Mouse (Mus musculus) bone marrow, adult 2 months (tissue): ENCODE data around the gene Atxn7l1. TPM values are rescaled to one million over a fixed set of nuclear protein-coding genes. Genes with fewer than 3 reads are reported as not detected.

Experiments used
- H3K27ac ChIP-seq: fragments of 200-500 bp; 2 replicates; pipeline ENCODE4 v1.5.1; 2012; ENCODE audit warnings: low read depth, mild to moderate bottlenecking, control low read depth, inconsistent platforms, low read length; ENCODE audit not compliant: control insufficient read depth, poor library complexity, insufficient read depth
- H3K4me1 ChIP-seq: fragments of 200-500 bp; 2 replicates; pipeline ENCODE4 v1.6.1; 2011; ENCODE audit warnings: low read length; ENCODE audit not compliant: control insufficient read depth, insufficient read depth
- H3K4me3 ChIP-seq: fragments of 200-500 bp; replicated peaks from 2 replicates; pipeline ENCODE3; 2011; ENCODE audit warnings: mild to moderate bottlenecking, low read depth, low read length, control low read depth; ENCODE audit not compliant: control insufficient read depth
- CTCF ChIP-seq: fragments of 200-500 bp; IDR thresholded peaks from 2 replicates; pipeline ENCODE4 v1.5.1; 2011; ENCODE audit warnings: low read length, control low read depth; ENCODE audit not compliant: control insufficient read depth, insufficient read depth
- POLR2A ChIP-seq: fragments of 200-500 bp; IDR thresholded peaks from 2 replicates; pipeline ENCODE4 v1.6.1; 2011; ENCODE audit warnings: low read depth, mild to moderate bottlenecking, control low read depth, low read length, borderline replicate concordance; ENCODE audit not compliant: control insufficient read depth
- WGBS: fragments of 180-500 bp; shearing (Covaris S2); methylation state at CpG from one replicate; pipeline ENCODE4 v1.1.7; 2018; 5-methylcytosine and 5-hydroxymethylcytosine counted together
- polyA plus RNA-seq: library from polyadenylated mRNA; stranded (reverse); fragments of >200 nt; gene quantifications from 2 replicates; pipeline ENCODE4 v1.2.4, GENCODE M21; 2011; ENCODE audit warnings: low replicate concordance; ENCODE audit not compliant: missing spikeins, insufficient read depth, insufficient read length

Atxn7l1 gene
- polyA plus RNA-seq, 1 experiment = 52.4 TPM

GRCm38 (mm10) chr12:33305106-33305505 lies 157.6 kb downstream of the Atxn7l1 start:
- no peak overlapping the region for H3K4me3 ChIP-seq
- H3K4me1 ChIP-seq = peaks cover 3% of the 10 kb centered on the region
- H3K27ac ChIP-seq = no peak overlapping the region
- TF ChIP-seq CTCF = no peak
- no peak for TF ChIP-seq POLR2A
- 24% methylated on average over 9 of the region's 9 CpGs for WGBS

DNA sequence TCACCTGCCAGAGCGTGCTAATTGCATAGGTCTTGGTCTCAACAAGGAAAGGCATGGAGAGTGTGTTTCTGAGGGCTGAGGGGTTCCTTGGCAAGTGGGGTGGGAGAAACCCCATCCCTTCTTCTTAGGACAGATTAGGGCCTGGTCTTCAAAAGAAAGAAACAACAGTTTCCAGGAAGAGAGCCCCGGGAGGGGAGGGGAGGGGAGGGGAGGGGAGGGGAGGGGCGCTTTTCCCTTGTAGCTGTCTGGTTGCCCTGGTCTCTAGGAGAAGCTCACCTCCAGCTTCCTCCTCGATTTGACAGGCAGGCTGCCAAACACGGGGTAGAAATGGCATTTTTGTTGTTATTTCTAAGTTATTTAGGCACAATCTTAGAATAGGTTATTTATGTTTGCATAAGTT lies 159.0 kb downstream of the Atxn7l1 start:
- TF ChIP-seq CTCF (no peak), POLR2A (no peak)
- H3K4me1 ChIP-seq = peaks cover 6% of the 10 kb centered on the region
- H3K4me3 ChIP-seq = no peak overlapping the region
- 29% methylated on average over 4 of the region's 5 CpGs for WGBS
- H3K27ac ChIP-seq = no peak overlapping the region

DNA sequence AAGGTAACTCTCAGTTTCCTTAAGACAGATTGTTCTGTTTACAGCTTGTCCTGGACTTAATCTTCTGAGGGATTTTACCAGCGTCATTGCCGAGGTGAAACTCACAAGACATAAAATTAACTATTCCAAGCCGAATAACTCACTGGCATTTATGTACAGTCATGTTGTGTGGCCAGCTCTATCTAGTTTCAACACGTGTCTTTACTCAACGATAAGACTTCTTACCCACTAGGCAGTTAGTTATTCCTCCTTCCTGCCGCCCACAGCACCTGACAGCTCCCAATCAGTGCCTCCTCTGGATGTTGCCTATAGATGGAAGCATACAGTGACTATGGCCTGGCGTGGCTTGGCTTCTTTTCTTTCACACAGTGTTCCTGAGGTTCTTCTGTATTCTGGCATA lies 161.2 kb downstream of the Atxn7l1 start:
- Histone ChIP-seq H3K4me3 (no peak overlapping the region), H3K27ac (no peak overlapping the region), H3K4me1 (peaks cover 5% of the 10 kb centered on the region)
- WGBS = 55% methylated on average over 7 of the region's 7 CpGs
- TF ChIP-seq CTCF = no peak
- TF ChIP-seq POLR2A = no peak

DNA sequence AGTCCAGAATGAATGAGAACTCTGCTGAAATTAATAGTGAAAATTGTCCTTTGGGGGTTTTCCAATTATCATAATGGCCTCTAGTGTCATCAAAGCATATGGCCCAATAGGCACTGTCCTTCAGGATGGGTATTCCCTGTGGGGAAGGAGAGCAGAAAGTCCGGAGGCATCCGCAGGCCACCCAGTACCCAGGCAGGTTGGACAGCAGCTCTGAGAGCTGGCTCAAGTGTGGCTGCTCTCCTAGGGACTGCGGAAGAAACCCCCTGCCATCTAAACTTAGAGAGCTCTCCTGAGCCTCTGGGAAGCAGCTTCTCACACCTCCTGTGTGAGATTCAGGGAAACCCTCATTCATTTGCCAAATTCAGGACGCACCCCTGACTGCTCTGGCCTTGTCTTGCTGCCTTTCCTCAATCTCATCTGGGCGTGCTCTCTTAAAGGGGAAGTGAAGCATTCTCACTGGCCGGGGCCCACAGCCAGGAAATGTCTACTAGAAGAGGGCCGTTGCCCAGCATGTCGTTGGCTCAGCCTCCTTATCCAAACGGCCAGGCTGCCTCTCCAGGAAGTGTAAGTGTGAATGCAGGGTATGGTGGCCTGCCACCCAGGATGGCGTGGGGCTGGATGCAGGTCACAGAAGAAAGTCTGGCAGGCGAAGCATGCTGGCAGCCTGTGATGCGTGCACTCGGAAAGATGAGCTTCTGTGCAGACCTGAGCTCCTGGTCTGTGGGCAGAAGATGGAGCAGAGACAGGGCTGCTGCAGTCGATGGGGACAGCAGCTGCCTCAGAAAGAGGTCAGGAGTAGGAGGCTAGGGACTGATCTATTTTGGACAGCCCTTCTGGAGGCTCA lies 166.6 kb downstream of the Atxn7l1 start:
- TF ChIP-seq POLR2A (peak; percentile 79; the same call in 1 of the 2 replicates), CTCF (peak; percentile 10; the same call in 1 of the 2 replicates)
- WGBS = 7% methylated on average over 14 of the region's 14 CpGs
- Histone ChIP-seq H3K27ac (peak overlapping the region; percentile 84), H3K4me3 (peak overlapping the region; percentile 99), H3K4me1 (peaks cover 10% of the 10 kb centered on the region)

- TF ChIP-seq CTCF (no peak), POLR2A (peak; percentile 61)
- peak overlapping the region; percentile 99 for H3K4me3 ChIP-seq
- H3K27ac ChIP-seq = peak overlapping the region; percentile 84
- peaks cover 10% of the 10 kb centered on the region for H3K4me1 ChIP-seq
- 2% methylated on average over 16 of the region's 16 CpGs for WGBS
Measured at GRCm38 (mm10) chr12:33314924-33315643, 167.6 kb downstream of the Atxn7l1 start.

DNA sequence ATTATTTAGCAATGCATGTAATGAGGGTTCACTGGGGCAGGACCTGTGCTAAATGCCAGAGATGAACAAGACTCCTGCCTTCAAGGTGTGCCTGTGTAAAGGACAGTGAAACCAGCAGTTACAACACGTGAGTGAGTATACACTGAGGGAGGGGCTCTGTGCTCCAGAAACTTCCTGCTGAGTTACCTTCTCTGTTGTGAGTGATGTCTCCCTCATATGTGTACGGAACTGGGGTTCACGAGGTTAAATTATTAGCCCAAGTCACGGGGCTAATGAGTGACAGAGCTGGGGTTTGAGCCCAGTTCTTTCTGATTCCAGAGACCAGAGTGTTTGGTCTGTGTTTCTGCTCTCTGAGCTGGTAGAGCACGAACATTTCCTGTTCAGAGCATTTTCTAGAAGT lies 168.3 kb downstream of the Atxn7l1 start:
- WGBS = 4% methylated on average over 5 of the region's 5 CpGs
- peak overlapping the region; percentile 84 for H3K27ac ChIP-seq
- H3K4me1 ChIP-seq = peaks cover 8% of the 10 kb centered on the region
- peak overlapping the region; percentile 61 for H3K4me3 ChIP-seq
- TF ChIP-seq CTCF = no peak
- no peak for TF ChIP-seq POLR2A

DNA sequence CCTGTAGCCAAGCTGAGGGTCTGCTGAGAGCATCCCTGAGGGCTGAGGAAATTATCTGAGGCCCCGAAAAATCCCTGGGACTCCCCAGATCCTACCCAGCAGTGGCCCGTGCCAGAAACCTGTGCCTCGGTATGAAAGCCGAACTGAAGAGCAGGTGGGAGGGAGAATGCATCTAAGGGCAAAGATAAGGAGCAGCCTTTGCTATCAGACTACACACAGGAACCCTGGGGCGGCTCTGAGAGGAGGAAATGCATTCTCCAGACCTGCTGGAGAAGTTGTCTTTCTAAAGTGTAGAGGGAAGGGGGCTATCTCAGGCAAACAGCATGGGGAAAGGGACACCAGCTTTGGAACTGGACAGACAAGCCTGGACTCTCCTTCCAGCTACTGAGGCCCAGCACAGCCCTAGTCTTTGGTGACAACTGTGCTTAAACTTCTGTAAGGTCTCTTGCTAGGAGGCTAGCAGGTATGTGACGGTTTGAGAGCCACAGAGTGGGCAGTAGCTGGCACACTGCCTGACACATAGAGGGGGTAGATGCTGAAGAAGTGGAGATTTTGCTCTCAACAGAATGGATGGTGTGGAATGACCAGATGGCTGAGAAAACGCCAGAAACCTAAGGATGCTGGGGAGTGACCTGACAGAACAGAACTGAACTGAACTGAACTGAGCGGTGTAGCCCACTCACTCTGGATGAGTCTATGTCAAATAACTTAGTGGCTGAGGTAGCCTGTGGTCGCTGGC lies 170.5 kb downstream of the Atxn7l1 start:
- 53% methylated on average over 9 of the region's 9 CpGs for WGBS
- Histone ChIP-seq H3K4me3 (no peak overlapping the region), H3K4me1 (peaks cover 6% of the 10 kb centered on the region; the same call in 1 of the 2 replicates), H3K27ac (peak overlapping the region; percentile 40)
- TF ChIP-seq POLR2A = no peak
- no peak for TF ChIP-seq CTCF

DNA sequence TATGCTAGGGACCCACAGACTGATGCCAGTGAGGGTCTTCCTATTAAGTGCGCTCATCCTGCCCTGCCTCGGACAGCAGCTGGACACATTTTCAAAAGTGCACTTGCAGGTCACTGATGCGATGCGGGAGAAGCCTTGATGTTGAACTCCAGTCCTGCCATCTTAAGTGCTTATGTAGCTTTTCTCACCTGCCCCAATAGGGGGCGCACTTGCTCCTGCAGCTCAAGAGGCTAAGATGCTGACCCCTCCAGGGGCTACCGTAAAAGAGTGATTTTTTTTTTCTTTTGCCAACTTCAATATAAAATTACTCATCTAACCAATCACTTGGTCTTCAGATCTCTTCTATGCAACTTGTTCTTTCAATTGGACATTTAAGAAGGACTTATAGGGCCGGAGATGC lies 175.1 kb downstream of the Atxn7l1 start:
- TF ChIP-seq POLR2A (no peak), CTCF (peak; percentile 50)
- 87% methylated on average over 7 of the region's 7 CpGs for WGBS
- no peak overlapping the region for H3K4me3 ChIP-seq

More for the DNA sequence above, 175.1 kb downstream of the Atxn7l1 start:
- Histone ChIP-seq H3K4me1 (peaks cover 4% of the 10 kb centered on the region; the same call in 1 of the 2 replicates), H3K27ac (no peak overlapping the region)
